Mouse (Mus musculus): ENCODE data around the gene P4ha1. TPM values are rescaled to one million over a fixed set of nuclear protein-coding genes. Genes with fewer than 3 reads are reported as not detected.
"Not testable (repeated sequence)": the region's sequence is repeated elsewhere in the genome, so short reads cannot be mapped to it uniquely, and the experiment has no call there.

P4ha1 gene
- polyA plus RNA-seq, 1 experiment from 2014 or later = 49.3 TPM

GRCm38 (mm10) chr10:59386951-59387350 lies 63.9 kb downstream of the P4ha1 start:
- no peak for DNase-seq (ENCODE audit: low spot score)
- 91% methylated on average over 8 of the region's 8 CpGs for WGBS
- H3K9me3 ChIP-seq = peaks cover 13% of the 10 kb centered on the region; the same call in 1 of the 2 replicates
- H3K4me3 ChIP-seq = no peak overlapping the region
- no peaks in the 10 kb centered on the region for H3K4me1 ChIP-seq
- H3K36me3 ChIP-seq (replicated peaks) = no peaks in the 10 kb centered on the region; the same call in 1 of the 2 replicates
- no peaks in the 10 kb centered on the region for H3K27me3 ChIP-seq (replicated peaks; ENCODE audit: low read depth, poor library complexity, severe bottlenecking)
- no peak overlapping the region for H3K27ac ChIP-seq (replicated peaks)

DNA sequence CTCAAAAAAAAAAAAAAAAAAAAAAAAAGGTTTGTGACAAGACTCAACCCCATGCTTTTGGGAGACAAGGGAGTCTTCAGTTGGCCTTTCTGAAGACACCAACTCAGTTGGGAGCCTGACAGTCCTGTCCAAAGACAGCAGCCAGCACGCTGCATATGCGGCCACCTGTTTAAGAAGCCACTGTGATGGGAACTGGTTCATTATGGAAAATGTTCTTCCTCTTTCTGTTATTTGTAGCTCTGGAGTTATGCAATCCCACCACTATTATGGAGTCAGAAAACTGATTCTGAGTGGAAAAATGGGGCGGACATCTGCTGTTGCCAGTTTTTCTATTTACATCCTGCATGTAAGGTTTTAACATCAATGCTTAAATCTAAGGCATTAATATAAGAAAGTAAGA lies 66.6 kb downstream of the P4ha1 start:
- H3K9me3 ChIP-seq = peaks cover 13% of the 10 kb centered on the region; the same call in 1 of the 2 replicates
- H3K4me1 ChIP-seq = no peaks in the 10 kb centered on the region
- no peak overlapping the region for H3K4me3 ChIP-seq
- H3K27me3 ChIP-seq (replicated peaks; ENCODE audit: low read depth, poor library complexity, severe bottlenecking) = no peaks in the 10 kb centered on the region
- 96% methylated on average over 3 of the region's 3 CpGs for WGBS
- no peak overlapping the region for H3K27ac ChIP-seq (replicated peaks)
- no peaks in the 10 kb centered on the region; the same call in 1 of the 2 replicates for H3K36me3 ChIP-seq (replicated peaks)
- no peak for DNase-seq (ENCODE audit: low spot score)

DNA sequence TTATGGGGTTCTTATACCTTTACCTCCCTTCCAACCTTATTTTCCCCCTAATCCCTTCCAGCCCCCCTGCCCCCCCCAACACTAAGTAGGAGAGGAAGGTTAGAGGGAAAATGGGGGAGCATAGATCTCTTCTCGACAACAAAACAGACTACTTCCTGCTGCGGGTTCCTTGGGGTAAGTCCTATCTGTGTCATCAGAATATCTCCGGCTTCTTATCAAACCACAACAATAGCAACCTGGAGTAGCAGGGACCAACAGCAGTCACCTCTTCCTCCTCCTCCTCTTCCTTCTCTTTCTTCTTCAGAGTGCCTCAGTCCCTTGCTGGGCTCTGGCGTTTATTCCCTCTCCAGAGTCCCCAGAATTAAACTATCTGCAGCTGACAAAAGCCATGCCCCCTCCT lies 68.8 kb downstream of the P4ha1 start:
- no peaks in the 10 kb centered on the region for H3K4me1 ChIP-seq
- no peak overlapping the region for H3K27ac ChIP-seq (replicated peaks)
- peaks cover 15% of the 10 kb centered on the region; the same call in 1 of the 2 replicates for H3K9me3 ChIP-seq
- WGBS = 75% methylated on average over 4 of the region's 4 CpGs
- H3K36me3 ChIP-seq (replicated peaks) = no peaks in the 10 kb centered on the region; the same call in 1 of the 2 replicates
- H3K4me3 ChIP-seq = no peak overlapping the region
- H3K27me3 ChIP-seq (replicated peaks; ENCODE audit: low read depth, poor library complexity, severe bottlenecking) = no peaks in the 10 kb centered on the region
- no peak for DNase-seq (ENCODE audit: low spot score)

GRCm38 (mm10) chr10:59395461-59395860 lies 72.4 kb downstream of the P4ha1 start, which contains the start of gene Gm10273:
Gene Gm10273 (plus strand): TSS chr10:59395632.
- not testable (repeated sequence) for H3K27me3 ChIP-seq (replicated peaks; ENCODE audit: low read depth, poor library complexity, severe bottlenecking); DNase-seq (ENCODE audit: low spot score); H3K36me3 ChIP-seq (replicated peaks); H3K4me1 ChIP-seq; H3K9me3 ChIP-seq; H3K4me3 ChIP-seq; H3K27ac ChIP-seq (replicated peaks)
- 91% methylated on average over 12 of the region's 25 CpGs for WGBS

DNA sequence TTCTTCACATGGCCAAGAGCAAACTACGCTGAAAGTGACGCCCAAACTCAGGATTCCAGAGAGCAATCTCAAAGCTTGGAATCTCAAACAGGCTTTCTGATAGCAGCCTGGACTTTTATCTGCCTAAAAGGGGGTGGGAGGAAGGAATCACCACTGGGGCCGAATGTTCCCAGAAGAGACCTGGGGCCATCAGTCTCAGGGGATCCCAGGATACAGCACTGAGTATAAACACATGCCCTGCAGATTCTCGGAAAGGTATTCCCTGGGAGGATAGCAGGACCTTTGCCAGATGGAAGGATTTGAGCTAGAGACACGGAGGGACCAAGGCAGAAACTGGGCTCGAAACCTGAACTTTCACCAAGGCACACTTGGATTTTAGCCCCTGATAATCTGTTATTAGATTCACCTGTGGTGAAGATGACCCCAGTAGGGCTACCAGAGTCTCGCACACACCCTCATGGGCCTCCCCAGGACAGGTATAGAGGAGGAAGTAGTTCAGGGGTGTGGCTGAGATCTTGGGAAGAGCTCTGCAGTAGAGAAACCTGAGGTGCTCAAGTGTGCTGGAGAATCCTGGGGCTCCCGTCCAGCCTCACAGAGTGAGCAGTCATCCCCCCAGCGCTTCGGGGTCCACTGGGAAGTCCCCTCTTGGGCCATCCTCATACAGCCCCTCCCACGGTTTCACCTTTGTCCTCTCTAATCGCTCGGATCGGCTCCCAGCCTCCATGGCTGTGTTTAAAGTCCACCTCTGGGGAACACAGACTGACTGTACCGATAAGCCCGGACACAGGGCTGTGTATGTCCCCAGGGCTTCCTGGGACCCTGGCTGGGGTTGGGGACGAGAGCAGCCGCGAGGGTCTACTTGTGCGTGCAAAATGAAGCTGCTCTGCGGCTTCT lies 80.0 kb downstream of the P4ha1 start, which contains the start of gene Pla2g12b:
Gene Pla2g12b, plus strand, starts transcription at position 762 of the 894 bp plus-strand sequence.
- Histone ChIP-seq H3K9me3 (no peaks in the 10 kb centered on the region), H3K4me1 (peaks cover 16% of the 10 kb centered on the region), H3K27me3 (replicated peaks; ENCODE audit: low read depth, poor library complexity, severe bottlenecking) (no peaks in the 10 kb centered on the region), H3K36me3 (replicated peaks) (no peaks in the 10 kb centered on the region), H3K4me3 (no peak within 1 kb of the TSS), H3K27ac (replicated peaks) (peak within 1 kb of the TSS; percentile 31)
- DNase-seq (ENCODE audit: low spot score) = no peak
- 69% methylated on average over 21 of the region's 21 CpGs for WGBS

- no peak for DNase-seq (ENCODE audit: low spot score)
- H3K27me3 ChIP-seq (replicated peaks; ENCODE audit: low read depth, poor library complexity, severe bottlenecking) = no peaks in the 10 kb centered on the region
- no peaks in the 10 kb centered on the region for H3K36me3 ChIP-seq (replicated peaks)
- peaks cover 16% of the 10 kb centered on the region for H3K4me1 ChIP-seq
- peak overlapping the region; percentile 31 for H3K27ac ChIP-seq (replicated peaks)
- H3K9me3 ChIP-seq = no peaks in the 10 kb centered on the region
- WGBS = 68% methylated on average over 10 of the region's 10 CpGs
- H3K4me3 ChIP-seq = no peak overlapping the region
Observed at GRCm38 (mm10) chr10:59403793-59404149, 80.7 kb downstream of the P4ha1 start.

DNA sequence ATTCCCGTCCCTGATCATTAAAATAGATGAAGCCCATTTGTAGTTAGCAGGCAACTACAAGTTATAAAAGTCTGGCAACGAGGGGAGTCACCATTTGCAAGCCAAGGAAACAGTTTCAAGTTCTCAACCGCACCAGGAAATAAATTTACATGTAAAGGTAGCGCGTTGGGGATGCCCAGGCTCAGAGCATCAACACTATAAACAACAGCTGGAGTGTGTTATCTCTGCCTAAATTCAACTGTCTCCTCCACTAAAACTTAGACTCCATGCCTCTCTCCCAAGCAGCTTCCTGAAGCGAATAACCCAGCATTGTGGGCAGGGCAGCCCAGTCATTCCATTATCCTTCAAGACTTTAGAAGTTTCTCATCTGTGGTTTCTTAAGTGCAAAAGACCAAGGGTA lies 85.4 kb downstream of the P4ha1 start:
- no peaks in the 10 kb centered on the region for H3K27me3 ChIP-seq (replicated peaks; ENCODE audit: low read depth, poor library complexity, severe bottlenecking)
- no peak for DNase-seq (ENCODE audit: low spot score)

GRCm38 (mm10) chr10:59410264-59410663 lies 87.2 kb downstream of the P4ha1 start:
- DNase-seq (ENCODE audit: low spot score) = no peak
- WGBS = 83% methylated on average over 12 of the region's 12 CpGs

More for the DNA sequence above, 85.4 kb downstream of the P4ha1 start:
- Histone ChIP-seq H3K4me1 (peaks cover 12% of the 10 kb centered on the region), H3K4me3 (no peak overlapping the region), H3K9me3 (no peaks in the 10 kb centered on the region), H3K27ac (replicated peaks) (no peak overlapping the region), H3K36me3 (replicated peaks) (no peaks in the 10 kb centered on the region)
- 70% methylated on average over 6 of the region's 6 CpGs for WGBS

GRCm38 (mm10) chr10:59413711-59414110 lies 90.6 kb downstream of the P4ha1 start:
- DNase-seq (ENCODE audit: low spot score) = no peak
- H3K9me3 ChIP-seq = no peaks in the 10 kb centered on the region
- WGBS = 91% methylated on average over 4 of the region's 4 CpGs
- no peaks in the 10 kb centered on the region for H3K36me3 ChIP-seq (replicated peaks)
- peaks cover 7% of the 10 kb centered on the region for H3K4me1 ChIP-seq
- H3K4me3 ChIP-seq = no peak overlapping the region
- no peak overlapping the region for H3K27ac ChIP-seq (replicated peaks)
- no peaks in the 10 kb centered on the region for H3K27me3 ChIP-seq (replicated peaks; ENCODE audit: low read depth, poor library complexity, severe bottlenecking)

More at GRCm38 (mm10) chr10:59410264-59410663, 87.2 kb downstream of the P4ha1 start:
- no peaks in the 10 kb centered on the region for H3K27me3 ChIP-seq (replicated peaks; ENCODE audit: low read depth, poor library complexity, severe bottlenecking)
- H3K27ac ChIP-seq (replicated peaks) = 0 out of 2 replicates have a peak overlapping the region, but pooled peaks have one; percentile 2
- no peaks in the 10 kb centered on the region for H3K36me3 ChIP-seq (replicated peaks)
- H3K9me3 ChIP-seq = no peaks in the 10 kb centered on the region
- no peak overlapping the region for H3K4me3 ChIP-seq
- peaks cover 7% of the 10 kb centered on the region for H3K4me1 ChIP-seq

DNA sequence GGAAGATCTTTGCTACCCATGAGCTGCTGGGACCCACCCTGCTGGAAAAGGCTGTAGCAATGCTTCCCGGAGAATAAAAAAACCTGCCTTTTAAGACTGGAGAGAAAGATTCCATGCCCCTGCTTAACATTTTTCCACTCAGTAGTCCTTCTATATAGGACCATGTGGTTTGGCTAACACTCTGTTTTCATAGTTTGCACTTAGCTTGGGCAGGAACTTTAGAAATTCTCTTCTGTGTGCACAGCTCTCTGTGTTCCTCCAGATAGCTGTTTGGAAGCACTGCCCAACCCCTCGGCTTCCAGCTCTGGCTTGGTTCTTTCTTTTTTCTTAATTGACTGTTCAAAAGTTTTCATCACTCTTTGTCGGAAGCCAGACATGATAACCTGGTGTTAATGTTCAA lies 93.5 kb downstream of the P4ha1 start:
- no peak for DNase-seq (ENCODE audit: low spot score)
- H3K4me3 ChIP-seq = no peak overlapping the region

GRCm38 (mm10) chr10:59419516-59419915 lies 96.4 kb downstream of the P4ha1 start:
- Histone ChIP-seq H3K4me3 (no peak overlapping the region), H3K27me3 (replicated peaks; ENCODE audit: low read depth, poor library complexity, severe bottlenecking) (no peaks in the 10 kb centered on the region), H3K4me1 (no peaks in the 10 kb centered on the region), H3K36me3 (replicated peaks) (no peaks in the 10 kb centered on the region), H3K9me3 (no peaks in the 10 kb centered on the region), H3K27ac (replicated peaks) (no peak overlapping the region)
- 87% methylated on average over 4 of the region's 4 CpGs for WGBS
- no peak for DNase-seq (ENCODE audit: low spot score)

More for the DNA sequence above, 93.5 kb downstream of the P4ha1 start:
- H3K36me3 ChIP-seq (replicated peaks) = no peaks in the 10 kb centered on the region
- no peaks in the 10 kb centered on the region for H3K9me3 ChIP-seq
- H3K4me1 ChIP-seq = no peaks in the 10 kb centered on the region
- no peaks in the 10 kb centered on the region for H3K27me3 ChIP-seq (replicated peaks; ENCODE audit: low read depth, poor library complexity, severe bottlenecking)
- no peak overlapping the region for H3K27ac ChIP-seq (replicated peaks)
- WGBS = 91% methylated on average over 3 of the region's 3 CpGs
